Comparison of ENCODE assay signal across 8 mouse cellular contexts in genomic region chr11:68897120-68897519, GRCm38 (mm10). TPM values are rescaled to one million over a fixed set of nuclear protein-coding genes. Genes with fewer than 3 reads are reported as not detected.
DNase-seq lines count a peak whose midpoint lies in the region; ATAC-seq lines count a peak whose summit lies in the region.

No protein-coding gene starts in this region.

- no peak for ATAC-seq in embryonic facial prominence, embryonic 11.5 days (replicated peaks; ENCODE audit: insufficient number of reproducible peaks, low FRiP score, low TSS enrichment, low read depth)
- ATAC-seq in liver, embryonic 12.5 days, result no peak

- no peak overlapping the region for H3K4me3 ChIP-seq in embryonic facial prominence, embryonic 11.5 days (ENCODE audit: low read depth, low read length)
- H3K4me3 ChIP-seq in embryonic facial prominence, embryonic 10.5 days, result no peak overlapping the region
- no peak overlapping the region for H3K4me3 ChIP-seq in liver, embryonic 12.5 days

- no peaks in the 10 kb centered on the region for H3K9me3 ChIP-seq in embryonic facial prominence, embryonic 11.5 days (replicated peaks; ENCODE audit: control insufficient read depth, low read length)
- no peaks in the 10 kb centered on the region for H3K9me3 ChIP-seq in embryonic facial prominence, embryonic 10.5 days
- H3K9me3 ChIP-seq in liver, embryonic 12.5 days (replicated peaks), result no peaks in the 10 kb centered on the region

- H3K9ac ChIP-seq in embryonic facial prominence, embryonic 11.5 days (replicated peaks; ENCODE audit: low read length), result no peak overlapping the region
- no peak overlapping the region for H3K9ac ChIP-seq in liver, embryonic 12.5 days

- WGBS in embryonic facial prominence, embryonic 11.5 days, result 45% methylated on average over 4 of the region's 4 CpGs
- WGBS in embryonic facial prominence, embryonic 10.5 days, result 41% methylated on average over 4 of the region's 4 CpGs
- WGBS in liver, embryonic 12.5 days (ENCODE audit: insufficient replicate concordance), result 50% methylated on average over 4 of the region's 4 CpGs

- no peaks in the 10 kb centered on the region for H3K27me3 ChIP-seq in embryonic facial prominence, embryonic 11.5 days (ENCODE audit: control insufficient read depth, insufficient read depth, low read length)
- no peaks in the 10 kb centered on the region; the same call in 1 of the 2 replicates for H3K27me3 ChIP-seq in embryonic facial prominence, embryonic 10.5 days (replicated peaks; ENCODE audit: low read depth, poor library complexity, severe bottlenecking)
- no peaks in the 10 kb centered on the region for H3K27me3 ChIP-seq in liver, embryonic 12.5 days (replicated peaks)
- no peaks in the 10 kb centered on the region for H3K27me3 ChIP-seq in splenic B cell, adult 2 months (ENCODE audit: control insufficient read depth, insufficient read depth, low read length, poor library complexity, severe bottlenecking)

- DNase-seq in embryonic facial prominence, embryonic 11.5 days (ENCODE audit: low spot score), result peak; percentile 51
- DNase-seq in embryonic facial prominence, embryonic 10.5 days (ENCODE audit: low spot score), result no peak
- DNase-seq in 416B (ENCODE audit: low read depth), result peak; percentile 69
- peak; percentile 61 for DNase-seq in brain, adult 2 months (ENCODE audit: low read depth, low spot score)
- DNase-seq in splenic B cell, adult 2 months (ENCODE audit: low read depth, low spot score), result peak; percentile 79
- DNase-seq in ovary, postnatal 14 days (ENCODE audit: low spot score), result no peak
- no peak for DNase-seq in ovary, postnatal 36 days (ENCODE audit: low spot score)

- no peaks in the 10 kb centered on the region for H3K4me1 ChIP-seq in embryonic facial prominence, embryonic 11.5 days (ENCODE audit: control insufficient read depth, insufficient read depth, low read length)
- H3K4me1 ChIP-seq in embryonic facial prominence, embryonic 10.5 days, result peaks cover 15% of the 10 kb centered on the region
- H3K4me1 ChIP-seq in liver, embryonic 12.5 days, result peaks cover 75% of the 10 kb centered on the region

- H3K4me2 ChIP-seq in embryonic facial prominence, embryonic 11.5 days (ENCODE audit: low read depth, low read length), result no peak overlapping the region
- H3K4me2 ChIP-seq in liver, embryonic 12.5 days, result no peak overlapping the region; the same call in 1 of the 2 replicates

- H3K36me3 ChIP-seq in embryonic facial prominence, embryonic 11.5 days (replicated peaks; ENCODE audit: control insufficient read depth, insufficient read depth, low read depth, low read length), result no peaks in the 10 kb centered on the region
- H3K36me3 ChIP-seq in embryonic facial prominence, embryonic 10.5 days (replicated peaks), result no peaks in the 10 kb centered on the region
- H3K36me3 ChIP-seq in liver, embryonic 12.5 days, result no peaks in the 10 kb centered on the region
- H3K36me3 ChIP-seq in splenic B cell, adult 2 months (ENCODE audit: control insufficient read depth, insufficient read depth, low read length, poor library complexity, severe bottlenecking), result no peaks in the 10 kb centered on the region

- no peak overlapping the region for H3K27ac ChIP-seq in embryonic facial prominence, embryonic 11.5 days (replicated peaks; ENCODE audit: low read depth, low read length)
- no peak overlapping the region for H3K27ac ChIP-seq in embryonic facial prominence, embryonic 10.5 days (replicated peaks)
- H3K27ac ChIP-seq in liver, embryonic 12.5 days, result peak overlapping the region; percentile 88

RNA-seq across cellular contexts. Expression of gene Rpl26, which starts 4.3 kb away (rescaled TPM):
- polyA plus RNA-seq in embryonic facial prominence, embryonic 11.5 days (2014; fragmentation: Nextera tagmentation; extraction: Ambion mirVana), result 978 and 1,011 TPM in 2 replicates
- polyA plus RNA-seq in embryonic facial prominence, embryonic 10.5 days (2016; fragmentation: Nextera tagmentation; extraction: Ambion mirVana), result 1,085 and 1,128 TPM in 2 replicates
- 938 and 976 TPM in 2 replicates for polyA plus RNA-seq in liver, embryonic 12.5 days (2016; fragmentation: Nextera tagmentation; extraction: Ambion mirVana)

RNA-seq across cellular contexts. Expression of gene Rnf222, which starts 8.8 kb away (rescaled TPM):
- 0.11 TPM in 1 of 2 replicates, not detected in the other for polyA plus RNA-seq in embryonic facial prominence, embryonic 11.5 days (2014; fragmentation: Nextera tagmentation; extraction: Ambion mirVana)
- not detected in 2 replicates for polyA plus RNA-seq in embryonic facial prominence, embryonic 10.5 days (2016; fragmentation: Nextera tagmentation; extraction: Ambion mirVana)
- polyA plus RNA-seq in liver, embryonic 12.5 days (2016; fragmentation: Nextera tagmentation; extraction: Ambion mirVana), result 0.07 and 0.10 TPM in 2 replicates

RNA-seq across cellular contexts. Expression of gene Ndel1, which starts 25.5 kb away (rescaled TPM):
- polyA plus RNA-seq in embryonic facial prominence, embryonic 11.5 days (2014; fragmentation: Nextera tagmentation; extraction: Ambion mirVana), result 53.2 and 54.4 TPM in 2 replicates
- polyA plus RNA-seq in embryonic facial prominence, embryonic 10.5 days (2016; fragmentation: Nextera tagmentation; extraction: Ambion mirVana), result 56.5 and 57.4 TPM in 2 replicates
- 40.4 and 42.0 TPM in 2 replicates for polyA plus RNA-seq in liver, embryonic 12.5 days (2016; fragmentation: Nextera tagmentation; extraction: Ambion mirVana)

RNA-seq across cellular contexts. Expression of gene Odf4, which starts 29.8 kb away (rescaled TPM):
- polyA plus RNA-seq in embryonic facial prominence, embryonic 11.5 days (2014; fragmentation: Nextera tagmentation; extraction: Ambion mirVana), result not detected in 2 replicates
- not detected in 2 replicates for polyA plus RNA-seq in embryonic facial prominence, embryonic 10.5 days (2016; fragmentation: Nextera tagmentation; extraction: Ambion mirVana)
- not detected in 2 replicates for polyA plus RNA-seq in liver, embryonic 12.5 days (2016; fragmentation: Nextera tagmentation; extraction: Ambion mirVana)

Comparison
In these comparisons a context has a peak if more than half of its experiments do, and no peak if none do; other contexts are left out.
1. DNase-seq: peak in embryonic facial prominence, embryonic 11.5 days (single experiment), 416B (single experiment), brain, adult 2 months (single experiment) and splenic B cell, adult 2 months (single experiment); none in embryonic facial prominence, embryonic 10.5 days (single experiment), ovary, postnatal 14 days (single experiment) and ovary, postnatal 36 days (single experiment).